Mouse (Mus musculus) retina, postnatal 1 day (tissue): ENCODE results near the gene Vmn1r4.

Experiments
- DNase-seq: peaks from one replicate; pipeline ENCODE4 v3.0.0-alpha.2; 2012

Vmn1r4 gene

GRCm38 (mm10) chr6:56917578-56918368, 6.0 kb upstream of the Vmn1r4 start:
- DNase-seq: no peak

GRCm38 (mm10) chr6:56919330-56920044, 4.3 kb upstream of the Vmn1r4 start:
- no peak for DNase-seq

DNA sequence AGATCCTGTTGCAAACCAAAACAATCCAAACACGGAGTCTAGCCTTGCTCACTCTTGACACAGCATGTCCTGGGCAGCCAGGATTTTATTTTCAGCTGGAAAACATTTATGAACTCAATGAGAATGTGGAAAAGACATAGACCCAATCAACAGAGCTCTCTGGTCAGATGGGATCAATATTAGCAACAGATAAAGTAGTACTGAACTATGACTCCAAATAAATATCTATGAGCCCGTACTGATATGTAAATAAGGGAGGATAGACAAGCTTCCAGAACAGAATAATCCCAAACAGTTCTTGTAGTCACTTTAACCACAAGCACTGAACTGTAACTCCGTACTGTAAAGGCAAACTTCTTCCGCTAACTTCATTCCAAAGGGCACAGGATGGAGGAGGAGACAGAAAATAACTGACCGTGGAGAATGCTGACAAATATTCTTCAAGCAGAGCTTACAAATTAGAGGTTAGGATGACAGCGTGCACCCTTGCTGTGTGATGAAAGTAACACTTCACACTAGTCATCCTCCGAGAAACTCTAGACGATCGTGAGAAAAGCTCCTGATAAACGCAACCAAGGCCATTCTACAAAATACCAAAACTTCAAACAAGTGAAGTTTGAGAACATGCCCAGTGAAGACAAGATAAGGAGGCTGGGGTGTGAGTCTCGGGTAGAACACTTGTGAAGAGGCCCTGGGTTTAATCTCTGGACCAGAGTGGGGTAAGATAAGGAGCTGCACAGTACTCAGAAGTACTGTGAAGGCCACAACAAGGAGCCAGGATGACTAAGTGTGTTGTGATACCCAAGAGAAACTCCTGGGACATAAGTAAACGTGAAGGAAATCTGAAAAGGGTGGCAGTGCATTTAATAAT, 3.4 kb upstream of the Vmn1r4 start:
- DNase-seq: no peak

- DNase-seq: no peak
Measured at GRCm38 (mm10) chr6:56923331-56923725, 487 bp upstream of the Vmn1r4 start.

DNA sequence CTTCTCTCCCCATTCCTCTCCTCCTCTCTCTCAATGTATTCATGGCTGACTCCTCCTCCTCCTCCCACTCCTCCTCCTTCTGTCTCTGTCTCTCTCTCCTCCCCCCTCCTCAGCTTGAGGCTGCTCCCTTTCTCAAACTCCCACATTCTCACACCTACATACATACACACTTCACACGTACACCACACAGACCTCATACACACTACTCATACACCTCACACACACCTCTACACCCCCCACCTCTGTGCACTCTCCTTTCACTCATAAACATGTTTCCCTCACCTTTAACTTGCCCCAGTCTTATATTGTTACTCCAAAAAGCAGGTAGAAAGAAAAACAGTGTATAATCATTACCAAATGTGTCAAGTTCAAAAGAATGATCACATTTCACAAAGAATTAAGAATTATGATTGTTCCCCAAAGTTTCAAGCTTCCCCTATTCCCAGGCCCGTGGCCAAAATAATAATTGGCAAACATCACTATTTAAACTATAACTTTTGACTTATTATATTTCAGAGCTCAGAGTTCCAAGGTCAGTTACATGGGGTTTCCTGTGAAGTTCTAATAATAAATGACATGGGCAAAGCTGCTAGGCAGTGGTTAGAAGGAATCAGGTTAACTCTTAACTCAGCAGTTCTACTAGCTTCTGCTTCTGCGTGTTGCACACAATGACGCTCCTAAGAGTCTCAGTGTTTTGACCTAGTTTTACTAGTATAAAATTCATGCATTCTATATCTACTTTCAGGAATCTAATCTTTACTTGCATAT, 8.0 kb downstream of the Vmn1r4 start:
- DNase-seq: no peak

- no peak for DNase-seq
Measured at GRCm38 (mm10) chr6:56932464-56932863, 8.6 kb downstream of the Vmn1r4 start.

DNA sequence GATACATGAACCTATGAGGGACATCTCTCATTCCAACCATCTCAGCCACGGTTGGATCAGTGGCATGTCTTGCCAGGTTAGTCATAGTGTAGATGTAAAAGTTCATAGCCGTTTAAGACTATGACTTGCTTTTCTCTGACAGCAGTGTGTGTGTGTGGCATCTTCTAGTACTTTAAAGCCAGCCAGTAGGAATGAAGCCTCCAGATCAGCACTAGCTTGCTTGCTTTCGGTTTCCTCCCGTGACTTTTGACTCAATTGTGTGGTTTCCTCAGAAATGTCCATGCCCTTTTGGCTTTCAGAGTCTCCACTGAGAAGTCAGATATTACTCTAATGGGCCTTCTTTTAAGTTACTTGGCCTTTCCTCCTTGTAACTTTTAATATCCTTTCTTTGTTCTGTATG, 10.6 kb downstream of the Vmn1r4 start:
- no peak for DNase-seq

DNA sequence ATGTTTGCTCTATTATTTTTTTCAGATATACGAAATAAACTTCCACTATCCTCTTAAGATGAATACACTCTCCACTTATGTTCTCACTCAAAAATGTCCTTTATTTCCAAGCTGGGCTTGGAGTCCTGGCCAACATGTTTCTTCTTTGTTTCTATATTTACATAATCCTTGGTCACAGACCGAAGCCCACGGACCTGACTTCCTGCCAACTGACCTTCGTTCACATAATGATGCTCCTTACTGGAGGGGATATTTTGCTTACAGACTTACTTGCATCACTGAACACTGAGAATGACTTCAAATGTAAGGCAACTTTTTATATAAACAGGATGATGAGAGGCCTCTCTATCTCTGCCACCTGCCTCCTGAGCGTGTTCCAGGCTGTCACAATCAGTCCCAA, 32.6 kb downstream of the Vmn1r4 start:
- no peak for DNase-seq

- no peak for DNase-seq
Measured at GRCm38 (mm10) chr6:56969973-56970372, 46.2 kb downstream of the Vmn1r4 start, which contains the start of gene Vmn1r5. TSS of gene Vmn1r5 (plus strand) at chr6:56970273.

GRCm38 (mm10) chr6:56996943-56997342, 73.1 kb downstream of the Vmn1r4 start, which contains the start of gene Vmn1r6:
TSS of gene Vmn1r6 (plus strand) at chr6:56997243.
- DNase-seq: no peak
